ENCODE assay signal across 16 mouse cellular contexts in the genomic region with DNA sequence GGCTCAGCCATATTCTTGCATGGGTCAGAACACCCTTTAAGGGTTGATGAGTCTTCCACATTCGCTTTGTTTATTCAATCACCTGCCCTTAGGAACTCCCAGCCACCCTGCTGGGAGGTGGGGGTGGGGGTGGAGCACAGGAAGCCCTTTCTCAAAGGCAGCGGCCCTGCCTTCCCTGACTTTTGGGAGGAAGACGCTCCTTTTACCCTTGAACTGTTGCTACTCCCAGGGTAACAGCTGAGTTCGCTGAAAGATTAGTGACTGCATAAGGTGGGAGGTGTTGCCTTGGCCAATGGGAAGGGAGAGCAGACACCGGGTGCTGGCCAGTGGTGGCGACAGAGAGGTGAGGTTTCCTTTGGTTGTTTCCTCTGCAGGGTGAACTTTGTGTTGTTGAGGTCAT. TPM values are rescaled to one million over a fixed set of nuclear protein-coding genes. Genes with fewer than 3 reads are reported as not detected.
DNase-seq lines count a peak whose midpoint lies in the region; ATAC-seq lines count a peak whose summit lies in the region.
"Had no signal": no experiment of that assay in that cellular context is flagged by ENCODE, and none has a peak within 500 bp of the region (broad histone marks: within the 10 kb centered on the region; RNA-seq: fewer than 3 reads in every experiment).

No protein-coding gene starts in this region.

- no peaks in the 10 kb centered on the region for H3K4me1 ChIP-seq in liver, embryonic 16.5 days (ENCODE audit: control insufficient read depth, low read depth, low read length)
- H3K4me1 ChIP-seq in liver, embryonic 11.5 days (replicated peaks; ENCODE audit: control insufficient read depth, insufficient read depth, low read length): no peaks in the 10 kb centered on the region
- H3K4me1 ChIP-seq in limb, embryonic 10.5 days: peaks cover 15% of the 10 kb centered on the region

- ATAC-seq in liver, embryonic 16.5 days (ENCODE audit: low read depth): 0 out of 2 replicates have a peak, but pooled peaks have one; percentile 39
- ATAC-seq in liver, embryonic 11.5 days (replicated peaks; ENCODE audit: low FRiP score): no peak
- ATAC-seq in CD4-positive, CD25-positive, alpha-beta regulatory T cell, adult 4 months: no peak
- ATAC-seq: Patski had no signal

- H3K36me3 ChIP-seq in liver, embryonic 16.5 days (ENCODE audit: control insufficient read depth, insufficient read depth): no peaks in the 10 kb centered on the region
- H3K36me3 ChIP-seq in liver, embryonic 11.5 days (ENCODE audit: control insufficient read depth, insufficient read depth, low read length): no peaks in the 10 kb centered on the region
- no peaks in the 10 kb centered on the region for H3K36me3 ChIP-seq in limb, embryonic 10.5 days
- H3K36me3 ChIP-seq: forebrain, embryonic 12.5 days; hindbrain, embryonic 10.5 days; liver, embryonic 15.5 days had no signal

- H3K9ac ChIP-seq in liver, embryonic 16.5 days (ENCODE audit: low read depth, low read length): no peak overlapping the region
- H3K9ac ChIP-seq in liver, embryonic 11.5 days (ENCODE audit: low read depth, low read length): no peak overlapping the region
- H3K9ac ChIP-seq: forebrain, embryonic 12.5 days; liver, embryonic 15.5 days had no signal

- no peak overlapping the region for H3K4me2 ChIP-seq in liver, embryonic 16.5 days (ENCODE audit: low read depth, low read length)
- no peak overlapping the region for H3K4me2 ChIP-seq in liver, embryonic 11.5 days
- H3K4me2 ChIP-seq: forebrain, embryonic 12.5 days; liver, embryonic 15.5 days had no signal

- peaks cover 28% of the 10 kb centered on the region for H3K27me3 ChIP-seq in liver, embryonic 16.5 days (ENCODE audit: control insufficient read depth, insufficient read depth, low read depth, low read length)
- peaks cover 37% of the 10 kb centered on the region for H3K27me3 ChIP-seq in liver, embryonic 11.5 days (replicated peaks; ENCODE audit: control insufficient read depth, insufficient read depth, low read length)
- H3K27me3 ChIP-seq in limb, embryonic 10.5 days (ENCODE audit: low read depth, poor library complexity, severe bottlenecking): peaks cover 60% of the 10 kb centered on the region

- H3K4me3 ChIP-seq in liver, embryonic 16.5 days (ENCODE audit: low read depth, low read length): no peak overlapping the region
- H3K4me3 ChIP-seq in liver, embryonic 11.5 days (ENCODE audit: low read depth, low read length): no peak overlapping the region
- no peak overlapping the region for H3K4me3 ChIP-seq in limb, embryonic 10.5 days
- H3K4me3 ChIP-seq: forebrain, embryonic 12.5 days; gastrocnemius, adult 2 months; hindbrain, embryonic 10.5 days; liver, embryonic 15.5 days had no signal

- no peaks in the 10 kb centered on the region for H3K9me3 ChIP-seq in liver, embryonic 16.5 days (replicated peaks; ENCODE audit: control insufficient read depth, low read length)
- no peaks in the 10 kb centered on the region for H3K9me3 ChIP-seq in liver, embryonic 11.5 days (ENCODE audit: control insufficient read depth, low read length)
- H3K9me3 ChIP-seq in limb, embryonic 10.5 days (replicated peaks): no peaks in the 10 kb centered on the region
- H3K9me3 ChIP-seq: forebrain, embryonic 12.5 days; hindbrain, embryonic 10.5 days; liver, embryonic 15.5 days had no signal

- no peak for DNase-seq in liver, embryonic 11.5 days (ENCODE audit: low spot score)
- DNase-seq in R1 (ENCODE audit: low read depth, low spot score): peak; percentile 100
- DNase-seq in kidney, adult 9 months: peak; percentile 63
- peak; percentile 32 for DNase-seq in naive thymus-derived CD4-positive, alpha-beta T cell, adult 2 months (ENCODE audit: low read depth)
- no peak for DNase-seq in cerebellum, postnatal 10 days
- no peak for DNase-seq in limb, embryonic 10.5 days (ENCODE audit: low spot score)
- DNase-seq: adrenal gland, postnatal 10 days; cerebellum, postnatal 36 days; gastrocnemius, adult 2 months had no signal

- WGBS in liver, embryonic 16.5 days (ENCODE audit: insufficient replicate concordance): 5% methylated on average over 6 of the region's 6 CpGs
- WGBS in liver, embryonic 11.5 days: 10% methylated on average over 6 of the region's 6 CpGs
- WGBS in limb, embryonic 10.5 days: 10% methylated on average over 6 of the region's 6 CpGs

- H3K27ac ChIP-seq in liver, embryonic 16.5 days (ENCODE audit: low read length): no peak overlapping the region
- H3K27ac ChIP-seq in liver, embryonic 11.5 days (ENCODE audit: low read depth, low read length): no peak overlapping the region
- H3K27ac ChIP-seq in limb, embryonic 10.5 days: no peak overlapping the region
- H3K27ac ChIP-seq: forebrain, embryonic 12.5 days; gastrocnemius, adult 2 months; hindbrain, embryonic 10.5 days; liver, embryonic 15.5 days had no signal

RNA-seq across cellular contexts. Expression of a gene that starts 1.3 kb away (rescaled TPM):
- 0.13 TPM in 1 of 2 replicates, not detected in the other for polyA plus RNA-seq in liver, embryonic 16.5 days (2015; fragmentation: Nextera tagmentation; extraction: Ambion mirVana)
- polyA plus RNA-seq in liver, embryonic 11.5 days (2014; fragmentation: Nextera tagmentation; extraction: Ambion mirVana): 0.10 TPM in 1 of 2 replicates, not detected in the other
- polyA plus RNA-seq in CD4-positive, CD25-positive, alpha-beta regulatory T cell, adult 4 months (2017; shearing (Covaris generic)): under 1 TPM in 1 of 2 experiments, not detected in 1; 0.16 TPM
- not detected in 2 replicates for polyA plus RNA-seq in limb, embryonic 10.5 days (2016; fragmentation: Nextera tagmentation; extraction: Ambion mirVana)
- polyA plus RNA-seq: C2C12; forebrain, embryonic 12.5 days; liver, embryonic 15.5 days had no signal

Comparison
In these comparisons a context has a peak if more than half of its experiments do, and no peak if none do; other contexts are left out.
1. DNase-seq: peak in R1 (single experiment), kidney, adult 9 months (single experiment) and naive thymus-derived CD4-positive, alpha-beta T cell, adult 2 months (single experiment); none in liver, embryonic 11.5 days (single experiment), cerebellum, postnatal 10 days (0 of 2) and limb, embryonic 10.5 days (single experiment).